In genomic region chr7:127616336-127616735, GRCm38 (mm10) we compare ENCODE assay signal across 12 mouse cellular contexts. TPM values are rescaled to one million over a fixed set of nuclear protein-coding genes. Genes with fewer than 3 reads are reported as not detected.
DNase-seq lines count a peak whose midpoint lies in the region; ATAC-seq and TF ChIP-seq lines count a peak whose summit lies in the region.
"Had no signal": no experiment of that assay in that cellular context is flagged by ENCODE, and none has a peak within 500 bp of the region (broad histone marks: within the 10 kb centered on the region; RNA-seq: fewer than 3 reads in every experiment).

No protein-coding gene starts in this region.

- H3K36me3 ChIP-seq in heart, embryonic 14.5 days (ENCODE audit: control insufficient read depth, insufficient read depth, low read length) = peaks cover 15% of the 10 kb centered on the region
- H3K36me3 ChIP-seq in heart, embryonic 11.5 days (ENCODE audit: control insufficient read depth, insufficient read depth, low read length) = peaks cover 17% of the 10 kb centered on the region
- H3K36me3 ChIP-seq in embryonic facial prominence, embryonic 11.5 days (replicated peaks; ENCODE audit: control insufficient read depth, insufficient read depth, low read depth, low read length) = peaks cover 10% of the 10 kb centered on the region
- peaks cover 15% of the 10 kb centered on the region for H3K36me3 ChIP-seq in hindbrain, embryonic 13.5 days
- H3K36me3 ChIP-seq in myocyte (ENCODE audit: control insufficient read depth, insufficient read depth) = no peaks in the 10 kb centered on the region

- H3K4me2 ChIP-seq in heart, embryonic 14.5 days (ENCODE audit: low read length) = peak overlapping the region; percentile 76; the same call in 1 of the 2 replicates
- H3K4me2 ChIP-seq in heart, embryonic 11.5 days = no peak overlapping the region
- no peak overlapping the region for H3K4me2 ChIP-seq in embryonic facial prominence, embryonic 11.5 days (ENCODE audit: low read depth, low read length)
- H3K4me2 ChIP-seq in hindbrain, embryonic 13.5 days = peak overlapping the region; percentile 82
- no peak overlapping the region for H3K4me2 ChIP-seq in myocyte (ENCODE audit: low read depth)

- no peak for DNase-seq in embryonic facial prominence, embryonic 11.5 days (ENCODE audit: low spot score)
- DNase-seq in gastrocnemius, postnatal 4 days (ENCODE audit: low spot score in 2 of 2) = no peak
- no peak for DNase-seq in right cerebral cortex, postnatal 10 days (ENCODE audit: low spot score in 2 of 2)
- no peak for DNase-seq in lung, adult 2 months

- TF ChIP-seq CTCF in lung, adult 2 months (IDR thresholded peaks at IDR 0.05; ENCODE audit: insufficient read depth, low read length) = no peak

- H3K4me3 ChIP-seq in heart, embryonic 14.5 days (ENCODE audit: control insufficient read depth in 1 of 2, insufficient read depth in 1 of 2, low read depth in 1 of 2, low read length in 2 of 2) = no peak overlapping the region
- no peak overlapping the region for H3K4me3 ChIP-seq in heart, embryonic 11.5 days (ENCODE audit: low read depth, low read length)
- no peak overlapping the region for H3K4me3 ChIP-seq in embryonic facial prominence, embryonic 11.5 days (ENCODE audit: low read depth, low read length)
- peak overlapping the region; percentile 99 for H3K4me3 ChIP-seq in hindbrain, embryonic 13.5 days
- H3K4me3 ChIP-seq in myocyte = peak overlapping the region; percentile 80
- H3K4me3 ChIP-seq in lung, adult 2 months (replicated peaks; ENCODE audit: extremely low read depth, low read depth, low read length) = no peak overlapping the region

- no peaks in the 10 kb centered on the region; the same call in 1 of the 2 replicates for H3K9me3 ChIP-seq in heart, embryonic 14.5 days (ENCODE audit: control insufficient read depth, low read length)
- peaks cover 10% of the 10 kb centered on the region for H3K9me3 ChIP-seq in heart, embryonic 11.5 days (replicated peaks; ENCODE audit: control insufficient read depth, low read length)
- no peaks in the 10 kb centered on the region for H3K9me3 ChIP-seq in embryonic facial prominence, embryonic 11.5 days (replicated peaks; ENCODE audit: control insufficient read depth, low read length)
- H3K9me3 ChIP-seq in hindbrain, embryonic 13.5 days = no peaks in the 10 kb centered on the region

- H3K27ac ChIP-seq in heart, embryonic 14.5 days (replicated peaks in 1 of 2; ENCODE audit: control insufficient read depth in 1 of 2, insufficient read depth in 1 of 2, low read depth in 2 of 2, low read length in 2 of 2) = no peak overlapping the region
- H3K27ac ChIP-seq in heart, embryonic 11.5 days (ENCODE audit: low read depth, low read length) = no peak overlapping the region
- no peak overlapping the region for H3K27ac ChIP-seq in embryonic facial prominence, embryonic 11.5 days (replicated peaks; ENCODE audit: low read depth, low read length)
- no peak overlapping the region for H3K27ac ChIP-seq in hindbrain, embryonic 13.5 days

- H3ac ChIP-seq in myocyte (ENCODE audit: control insufficient read depth, insufficient read length) = no peak overlapping the region

- no peak overlapping the region for H3K9ac ChIP-seq in heart, embryonic 14.5 days (ENCODE audit: low read length)
- H3K9ac ChIP-seq in heart, embryonic 11.5 days (ENCODE audit: low read depth, low read length) = no peak overlapping the region
- no peak overlapping the region for H3K9ac ChIP-seq in embryonic facial prominence, embryonic 11.5 days (replicated peaks; ENCODE audit: low read length)
- peak overlapping the region; percentile 68 for H3K9ac ChIP-seq in hindbrain, embryonic 13.5 days

- H3K27me3 ChIP-seq in heart, embryonic 14.5 days (ENCODE audit: control insufficient read depth, insufficient read depth, low read length) = no peaks in the 10 kb centered on the region
- no peaks in the 10 kb centered on the region for H3K27me3 ChIP-seq in heart, embryonic 11.5 days (ENCODE audit: control insufficient read depth, insufficient read depth, low read length)
- H3K27me3 ChIP-seq in embryonic facial prominence, embryonic 11.5 days (ENCODE audit: control insufficient read depth, insufficient read depth, low read length) = no peaks in the 10 kb centered on the region
- H3K27me3 ChIP-seq in hindbrain, embryonic 13.5 days = no peaks in the 10 kb centered on the region
- no peaks in the 10 kb centered on the region for H3K27me3 ChIP-seq in myocyte (ENCODE audit: control insufficient read depth, insufficient read depth, insufficient read length)
- H3K27me3 ChIP-seq: Patski had no signal

- TF ChIP-seq POLR2A in myocyte (IDR thresholded peaks at IDR 0.05; ENCODE audit: insufficient read length, low read depth) = no peak
- TF ChIP-seq POLR2A in lung, adult 2 months (IDR thresholded peaks at IDR 0.05; ENCODE audit: borderline replicate concordance, extremely low read depth, low read depth, low read length) = no peak

- H3K4me1 ChIP-seq in heart, embryonic 14.5 days (ENCODE audit: control insufficient read depth in 2 of 2, insufficient read depth in 2 of 2, low read length in 2 of 2) = peaks cover 8 to 13% of the 10 kb centered on the region in 2 experiments
- H3K4me1 ChIP-seq in heart, embryonic 11.5 days (ENCODE audit: control insufficient read depth, insufficient read depth, low read length) = peaks cover 8% of the 10 kb centered on the region
- peaks cover 3% of the 10 kb centered on the region; the same call in 1 of the 2 replicates for H3K4me1 ChIP-seq in embryonic facial prominence, embryonic 11.5 days (ENCODE audit: control insufficient read depth, insufficient read depth, low read length)
- peaks cover 37% of the 10 kb centered on the region for H3K4me1 ChIP-seq in hindbrain, embryonic 13.5 days (replicated peaks)
- H3K4me1 ChIP-seq in lung, adult 2 months (ENCODE audit: control insufficient read depth, insufficient read depth, low read length) = 0 out of 2 replicates have a peak, but pooled peaks cover 7% of the 10 kb centered on the region

- ATAC-seq in heart, embryonic 14.5 days (ENCODE audit: insufficient number of reproducible peaks, insufficient read depth, low FRiP score, low read depth) = no peak
- ATAC-seq in heart, embryonic 11.5 days (replicated peaks; ENCODE audit: insufficient number of reproducible peaks, low FRiP score, low TSS enrichment) = no peak
- 0 out of 2 replicates have a peak, but pooled peaks have one; percentile 9 for ATAC-seq in embryonic facial prominence, embryonic 11.5 days (replicated peaks; ENCODE audit: insufficient number of reproducible peaks, low FRiP score, low TSS enrichment, low read depth)
- no peak for ATAC-seq in hindbrain, embryonic 13.5 days (ENCODE audit: low FRiP score)
- ATAC-seq: inflammation-experienced regulatory T-cells, adult 6 months; Patski had no signal

- 80% methylated on average over 1 of the region's 1 CpGs for WGBS in heart, embryonic 14.5 days
- 56% methylated on average over 1 of the region's 1 CpGs for WGBS in heart, embryonic 11.5 days (ENCODE audit: insufficient replicate concordance)
- WGBS in embryonic facial prominence, embryonic 11.5 days = 71% methylated on average over 1 of the region's 1 CpGs
- WGBS in hindbrain, embryonic 13.5 days = 55% methylated on average over 1 of the region's 1 CpGs
- WGBS in lung, adult 2 months = 35% methylated on average over 1 of the region's 1 CpGs

- peaks cover 9% of the 10 kb centered on the region for H3K79me2 ChIP-seq in myocyte (ENCODE audit: control insufficient read depth, insufficient read depth)

RNA-seq across cellular contexts. Expression of gene Zfp629, which starts 0.7 kb away (rescaled TPM):
- 10.7 and 12.3 TPM in 2 replicates for polyA plus RNA-seq in heart, embryonic 14.5 days (2014; fragmentation: Nextera tagmentation; extraction: Ambion mirVana)
- 11.2 and 12.0 TPM in 2 replicates for polyA plus RNA-seq in heart, embryonic 11.5 days (2014; fragmentation: Nextera tagmentation; extraction: Ambion mirVana)
- polyA plus RNA-seq in embryonic facial prominence, embryonic 11.5 days (2014; fragmentation: Nextera tagmentation; extraction: Ambion mirVana) = 27.3 and 27.5 TPM in 2 replicates
- polyA plus RNA-seq in hindbrain, embryonic 13.5 days (2015; fragmentation: Nextera tagmentation; extraction: Ambion mirVana) = 22.2 and 25.0 TPM in 2 replicates
- 6.3 TPM for polyA plus RNA-seq in myocyte (2012; fragmentation: generic; extraction: Trizol)
- total RNA-seq in gastrocnemius, postnatal 4 days (2021) = 10 to 100 TPM; 13.1 to 13.5 TPM
- 13.9 and 15.4 TPM in 2 replicates for polyA plus RNA-seq in lung, adult 2 months (2012; rRNA removed)

RNA-seq across cellular contexts. Expression of gene Rnf40, which starts 27.8 kb away (rescaled TPM):
- polyA plus RNA-seq in heart, embryonic 14.5 days (2014; fragmentation: Nextera tagmentation; extraction: Ambion mirVana) = 24.1 and 25.8 TPM in 2 replicates
- 23.4 and 27.6 TPM in 2 replicates for polyA plus RNA-seq in heart, embryonic 11.5 days (2014; fragmentation: Nextera tagmentation; extraction: Ambion mirVana)
- polyA plus RNA-seq in embryonic facial prominence, embryonic 11.5 days (2014; fragmentation: Nextera tagmentation; extraction: Ambion mirVana) = 31.7 and 31.8 TPM in 2 replicates
- polyA plus RNA-seq in hindbrain, embryonic 13.5 days (2015; fragmentation: Nextera tagmentation; extraction: Ambion mirVana) = 49.9 and 50.5 TPM in 2 replicates
- 32.2 TPM for polyA plus RNA-seq in myocyte (2012; fragmentation: generic; extraction: Trizol)
- total RNA-seq in gastrocnemius, postnatal 4 days (2021) = 10 to 100 TPM; 48.4 to 50.5 TPM
- polyA plus RNA-seq in lung, adult 2 months (2012; rRNA removed) = 26.1 and 32.8 TPM in 2 replicates

RNA-seq across cellular contexts. Expression of gene Ccdc189, which starts 27.9 kb away (rescaled TPM):
- 10.1 and 12.7 TPM in 2 replicates for polyA plus RNA-seq in heart, embryonic 14.5 days (2014; fragmentation: Nextera tagmentation; extraction: Ambion mirVana)
- 8.7 and 10.0 TPM in 2 replicates for polyA plus RNA-seq in heart, embryonic 11.5 days (2014; fragmentation: Nextera tagmentation; extraction: Ambion mirVana)
- 13.6 and 14.1 TPM in 2 replicates for polyA plus RNA-seq in embryonic facial prominence, embryonic 11.5 days (2014; fragmentation: Nextera tagmentation; extraction: Ambion mirVana)
- polyA plus RNA-seq in hindbrain, embryonic 13.5 days (2015; fragmentation: Nextera tagmentation; extraction: Ambion mirVana) = 10.7 and 13.0 TPM in 2 replicates
- 6.1 TPM for polyA plus RNA-seq in myocyte (2012; fragmentation: generic; extraction: Trizol)
- 1 to 10 TPM; 5.0 to 5.1 TPM for total RNA-seq in gastrocnemius, postnatal 4 days (2021)
- polyA plus RNA-seq in lung, adult 2 months (2012; rRNA removed) = 14.0 and 16.5 TPM in 2 replicates

RNA-seq across cellular contexts. Expression of gene Phkg2, which starts 43.2 kb away (rescaled TPM):
- 34.3 and 38.7 TPM in 2 replicates for polyA plus RNA-seq in heart, embryonic 14.5 days (2014; fragmentation: Nextera tagmentation; extraction: Ambion mirVana)
- 41.5 and 44.9 TPM in 2 replicates for polyA plus RNA-seq in heart, embryonic 11.5 days (2014; fragmentation: Nextera tagmentation; extraction: Ambion mirVana)
- polyA plus RNA-seq in embryonic facial prominence, embryonic 11.5 days (2014; fragmentation: Nextera tagmentation; extraction: Ambion mirVana) = 42.9 and 45.8 TPM in 2 replicates
- polyA plus RNA-seq in hindbrain, embryonic 13.5 days (2015; fragmentation: Nextera tagmentation; extraction: Ambion mirVana) = 55.1 and 60.5 TPM in 2 replicates
- polyA plus RNA-seq in myocyte (2012; fragmentation: generic; extraction: Trizol) = 18.3 TPM
- 10 to 100 TPM; 21.6 to 25.5 TPM for total RNA-seq in gastrocnemius, postnatal 4 days (2021)
- polyA plus RNA-seq in lung, adult 2 months (2012; rRNA removed) = 54.9 and 70.9 TPM in 2 replicates

RNA-seq across cellular contexts. Expression of gene Tmem265, which starts 55.1 kb away (rescaled TPM):
- 1.9 and 2.1 TPM in 2 replicates for polyA plus RNA-seq in heart, embryonic 14.5 days (2014; fragmentation: Nextera tagmentation; extraction: Ambion mirVana)
- 3.0 and 5.6 TPM in 2 replicates for polyA plus RNA-seq in heart, embryonic 11.5 days (2014; fragmentation: Nextera tagmentation; extraction: Ambion mirVana)
- 4.8 and 5.7 TPM in 2 replicates for polyA plus RNA-seq in embryonic facial prominence, embryonic 11.5 days (2014; fragmentation: Nextera tagmentation; extraction: Ambion mirVana)
- polyA plus RNA-seq in hindbrain, embryonic 13.5 days (2015; fragmentation: Nextera tagmentation; extraction: Ambion mirVana) = 6.6 and 8.2 TPM in 2 replicates
- not detected for polyA plus RNA-seq in myocyte (2012; fragmentation: generic; extraction: Trizol)
- 1 to 10 TPM in 1 of 2 experiments, not detected in 1; 3.1 TPM for total RNA-seq in gastrocnemius, postnatal 4 days (2021)
- 1.7 and 4.2 TPM in 2 replicates for polyA plus RNA-seq in lung, adult 2 months (2012; rRNA removed)
- total RNA-seq: gastrocnemius, adult 8-10 months had no signal
- polyA plus RNA-seq: C2C12, Patski had no signal

Comparison
In these comparisons a context has a peak if more than half of its experiments do, and no peak if none do; other contexts are left out.
1. H3K4me2 ChIP-seq: peak in heart, embryonic 14.5 days (single experiment) and hindbrain, embryonic 13.5 days (single experiment); none in heart, embryonic 11.5 days (single experiment), embryonic facial prominence, embryonic 11.5 days (single experiment) and myocyte (single experiment).
2. H3K4me3 ChIP-seq: peak in hindbrain, embryonic 13.5 days (single experiment) and myocyte (single experiment); none in heart, embryonic 14.5 days (0 of 2), heart, embryonic 11.5 days (single experiment), embryonic facial prominence, embryonic 11.5 days (single experiment) and lung, adult 2 months (single experiment).